Mouse (Mus musculus): ENCODE results near the gene Tmem151b. TPM values are rescaled to one million over a fixed set of nuclear protein-coding genes. Genes with fewer than 3 reads are reported as not detected.

Gene Tmem151b
- polyA plus RNA-seq, 1 experiment from 2014 or later, result 1.6 TPM

GRCm38 (mm10) chr17:45539664-45540063 lies 9.8 kb downstream of the Tmem151b start:
- no peak for TF ChIP-seq CTCF (IDR thresholded peaks at IDR 0.05; ENCODE audit: low read depth)
- no peak overlapping the region for H3K27ac ChIP-seq (ENCODE audit: low read depth)
- H3K4me1 ChIP-seq (ENCODE audit: insufficient read depth), result peaks cover 5% of the 10 kb centered on the region; the same call in 1 of the 2 replicates
- H3K4me2 ChIP-seq, result no peak overlapping the region
- 70% methylated on average over 21 of the region's 21 CpGs for WGBS
- DNase-seq (no peak), ATAC-seq (ENCODE audit: insufficient read depth) (no peak)
- no peaks in the 10 kb centered on the region for H3K9me3 ChIP-seq (ENCODE audit: low read depth, low read length)
- no peak overlapping the region for H3K4me3 ChIP-seq (ENCODE audit: low read depth, low read length)
- peaks cover 63% of the 10 kb centered on the region for H3K27me3 ChIP-seq (ENCODE audit: insufficient read depth, low read length)
- H3K9ac ChIP-seq, result no peak overlapping the region
- no peaks in the 10 kb centered on the region for H3K36me3 ChIP-seq (ENCODE audit: insufficient read depth)

- Histone ChIP-seq H3K9ac (no peak overlapping the region), H3K4me1 (ENCODE audit: insufficient read depth) (no peaks in the 10 kb centered on the region), H3K27ac (ENCODE audit: low read depth) (no peak overlapping the region), H3K4me3 (ENCODE audit: low read depth, low read length) (no peak overlapping the region), H3K4me2 (no peak overlapping the region), H3K9me3 (ENCODE audit: low read depth, low read length) (no peaks in the 10 kb centered on the region), H3K27me3 (ENCODE audit: insufficient read depth, low read length) (peaks cover 53% of the 10 kb centered on the region), H3K36me3 (ENCODE audit: insufficient read depth) (no peaks in the 10 kb centered on the region)
- ATAC-seq (ENCODE audit: insufficient read depth), result no peak
- DNase-seq, result no peak
- TF ChIP-seq CTCF (IDR thresholded peaks at IDR 0.05; ENCODE audit: low read depth), result no peak
- WGBS, result 56% methylated on average over 4 of the region's 4 CpGs
Observed at GRCm38 (mm10) chr17:45538394-45538793, 11.1 kb downstream of the Tmem151b start.

- Histone ChIP-seq H3K4me3 (ENCODE audit: low read depth, low read length) (no peak overlapping the region), H3K27ac (ENCODE audit: low read depth) (no peak overlapping the region), H3K9ac (no peak overlapping the region), H3K4me2 (no peak overlapping the region), H3K27me3 (ENCODE audit: insufficient read depth, low read length) (peaks cover 50% of the 10 kb centered on the region), H3K36me3 (ENCODE audit: insufficient read depth) (no peaks in the 10 kb centered on the region), H3K9me3 (ENCODE audit: low read depth, low read length) (no peaks in the 10 kb centered on the region), H3K4me1 (ENCODE audit: insufficient read depth) (no peaks in the 10 kb centered on the region)
- ATAC-seq (ENCODE audit: insufficient read depth) (no peak), DNase-seq (peak; percentile 51)
- no peak for TF ChIP-seq CTCF (IDR thresholded peaks at IDR 0.05; ENCODE audit: low read depth)
- whole genome bisulfite sequencing, result 14% methylated on average over 5 of the region's 5 CpGs
Observed at GRCm38 (mm10) chr17:45536264-45536663, 13.2 kb downstream of the Tmem151b start.

GRCm38 (mm10) chr17:45532896-45533295 lies 16.6 kb downstream of the Tmem151b start:
- peaks cover 48% of the 10 kb centered on the region for H3K27me3 ChIP-seq (ENCODE audit: insufficient read depth, low read length)
- H3K9ac ChIP-seq, result no peak overlapping the region
- no peak overlapping the region for H3K4me3 ChIP-seq (ENCODE audit: low read depth, low read length)
- TF ChIP-seq CTCF (IDR thresholded peaks at IDR 0.05; ENCODE audit: low read depth), result no peak
- H3K4me2 ChIP-seq, result no peak overlapping the region
- H3K36me3 ChIP-seq (ENCODE audit: insufficient read depth), result no peaks in the 10 kb centered on the region
- H3K4me1 ChIP-seq (ENCODE audit: insufficient read depth), result no peaks in the 10 kb centered on the region
- H3K9me3 ChIP-seq (ENCODE audit: low read depth, low read length), result no peaks in the 10 kb centered on the region
- DNase-seq (no peak), ATAC-seq (ENCODE audit: insufficient read depth) (no peak)
- no peak overlapping the region for H3K27ac ChIP-seq (ENCODE audit: low read depth)
- WGBS, result 45% methylated on average over 15 of the region's 15 CpGs

GRCm38 (mm10) chr17:45530346-45530782 lies 19.1 kb downstream of the Tmem151b start:
- Histone ChIP-seq H3K9ac (no peak overlapping the region), H3K9me3 (ENCODE audit: low read depth, low read length) (no peaks in the 10 kb centered on the region), H3K4me3 (ENCODE audit: low read depth, low read length) (no peak overlapping the region), H3K36me3 (ENCODE audit: insufficient read depth) (no peaks in the 10 kb centered on the region), H3K4me2 (no peak overlapping the region), H3K27me3 (ENCODE audit: insufficient read depth, low read length) (peaks cover 41% of the 10 kb centered on the region), H3K27ac (ENCODE audit: low read depth) (no peak overlapping the region), H3K4me1 (ENCODE audit: insufficient read depth) (no peaks in the 10 kb centered on the region)
- no peak for TF ChIP-seq CTCF (IDR thresholded peaks at IDR 0.05; ENCODE audit: low read depth)
- 44% methylated on average over 13 of the region's 13 CpGs for WGBS
- DNase-seq (no peak), ATAC-seq (ENCODE audit: insufficient read depth) (no peak)

GRCm38 (mm10) chr17:45526571-45526970 lies 22.9 kb downstream of the Tmem151b start:
- no peak overlapping the region for H3K4me2 ChIP-seq

GRCm38 (mm10) chr17:45524961-45525360 lies 24.5 kb downstream of the Tmem151b start:
- 0 out of 2 replicates have a peak, but pooled peaks cover 6% of the 10 kb centered on the region for H3K36me3 ChIP-seq (ENCODE audit: insufficient read depth)
- ATAC-seq (ENCODE audit: insufficient read depth), result no peak

More at GRCm38 (mm10) chr17:45526571-45526970, 22.9 kb downstream of the Tmem151b start:
- Histone ChIP-seq H3K4me3 (ENCODE audit: low read depth, low read length) (no peak overlapping the region), H3K27me3 (ENCODE audit: insufficient read depth, low read length) (peaks cover 18% of the 10 kb centered on the region), H3K9ac (no peak overlapping the region), H3K27ac (ENCODE audit: low read depth) (no peak overlapping the region), H3K9me3 (ENCODE audit: low read depth, low read length) (no peaks in the 10 kb centered on the region), H3K36me3 (ENCODE audit: insufficient read depth) (no peaks in the 10 kb centered on the region), H3K4me1 (ENCODE audit: insufficient read depth) (no peaks in the 10 kb centered on the region)
- DNase-seq (no peak), ATAC-seq (ENCODE audit: insufficient read depth) (no peak)
- no peak for TF ChIP-seq CTCF (IDR thresholded peaks at IDR 0.05; ENCODE audit: low read depth)
- WGBS, result 21% methylated on average over 5 of the region's 5 CpGs

More at GRCm38 (mm10) chr17:45524961-45525360, 24.5 kb downstream of the Tmem151b start:
- 57% methylated on average over 4 of the region's 4 CpGs for WGBS
- TF ChIP-seq CTCF (IDR thresholded peaks at IDR 0.05; ENCODE audit: low read depth), result no peak
- peaks cover 11% of the 10 kb centered on the region; the same call in 1 of the 2 replicates for H3K27me3 ChIP-seq (ENCODE audit: insufficient read depth, low read length)
- no peak overlapping the region for H3K27ac ChIP-seq (ENCODE audit: low read depth)
- no peak overlapping the region for H3K4me2 ChIP-seq
- no peak for DNase-seq
- no peak overlapping the region for H3K9ac ChIP-seq
- no peaks in the 10 kb centered on the region for H3K9me3 ChIP-seq (ENCODE audit: low read depth, low read length)
- H3K4me1 ChIP-seq (ENCODE audit: insufficient read depth), result no peaks in the 10 kb centered on the region
- H3K4me3 ChIP-seq (ENCODE audit: low read depth, low read length), result no peak overlapping the region
